Mouse (Mus musculus) midbrain, embryonic 12.5 days (tissue): Measurements from ENCODE around the gene Smarca2. TPM values are rescaled to one million over a fixed set of nuclear protein-coding genes. Genes with fewer than 3 reads are reported as not detected.
"Not testable (repeated sequence)": the region's sequence is repeated elsewhere in the genome, so short reads cannot be mapped to it uniquely, and the experiment has no call there.

Source experiments
- ATAC-seq: fragments of 200-750 bp; cut with Nextera tagmentation; 2 replicates; pipeline ENCODE4 v1.8.0; 2017; ENCODE audit warnings: low read depth, moderate TSS enrichment, moderate library complexity; ENCODE audit not compliant: low FRiP score
- H3K27ac ChIP-seq: fragments of 300-500 bp; sonication (generic); replicated peaks from 2 replicates; pipeline ENCODE4 v1.5.1; 2016; ENCODE audit warnings: mild to moderate bottlenecking
- H3K27me3 ChIP-seq: fragments of 300-500 bp; sonication (generic); 2 replicates; pipeline ENCODE4 v1.6.1; 2016; ENCODE audit warnings: mild to moderate bottlenecking
- H3K36me3 ChIP-seq: fragments of 300-500 bp; sonication (generic); 2 replicates; pipeline ENCODE4 v1.6.1; 2016
- H3K4me1 ChIP-seq: fragments of 300-500 bp; sonication (generic); 2 replicates; pipeline ENCODE4 v1.6.1; 2016
- H3K4me2 ChIP-seq: fragments of 300-500 bp; sonication (generic); replicated peaks from 2 replicates; pipeline ENCODE4 v1.6.1; 2016; ENCODE audit warnings: mild to moderate bottlenecking, moderate library complexity
- H3K4me3 ChIP-seq: fragments of 300-500 bp; sonication (generic); 2 replicates; pipeline ENCODE4 v1.5.1; 2016; ENCODE audit warnings: mild to moderate bottlenecking
- H3K9ac ChIP-seq: fragments of 300-500 bp; sonication (generic); replicated peaks from 2 replicates; pipeline ENCODE4 v1.6.1; 2016; ENCODE audit warnings: mild to moderate bottlenecking, moderate library complexity
- H3K9me3 ChIP-seq: fragments of 300-500 bp; sonication (generic); 2 replicates; pipeline ENCODE4 v1.6.1; 2016; ENCODE audit warnings: mild to moderate bottlenecking
- WGBS: fragments of 180-500 bp; shearing (Covaris S2); methylation state at CpG from one replicate; pipeline ENCODE4 v1.1.7; 2016; 5-methylcytosine and 5-hydroxymethylcytosine counted together
- polyA plus RNA-seq: library from polyadenylated mRNA; unstranded; fragments of >200 nt; fragmentation: Nextera tagmentation; extraction: Ambion mirVana; gene quantifications from 2 replicates; pipeline ENCODE4 v1.2.1, GENCODE M21; 2016

The Smarca2 gene
- polyA plus RNA-seq, 1 experiment from 2014 or later, result 52.7 TPM

- not testable (repeated sequence) for H3K4me3 ChIP-seq, ATAC-seq, H3K4me2 ChIP-seq, H3K27me3 ChIP-seq, H3K9ac ChIP-seq, H3K36me3 ChIP-seq, H3K9me3 ChIP-seq, H3K4me1 ChIP-seq, H3K27ac ChIP-seq
These were observed 66.6 kb downstream of the Smarca2 start for GRCm38 (mm10) chr19:26671413-26671812.

- H3K9me3 ChIP-seq, result no peaks in the 10 kb centered on the region
- WGBS, result 41% methylated on average over 6 of the region's 6 CpGs
- H3K4me2 ChIP-seq, result no peak overlapping the region
- no peak for ATAC-seq
- 0 out of 2 replicates have a peak, but pooled peaks cover 2% of the 10 kb centered on the region for H3K36me3 ChIP-seq
- H3K9ac ChIP-seq, result no peak overlapping the region
- no peak overlapping the region for H3K4me3 ChIP-seq
- 0 out of 2 replicates have a peak overlapping the region, but pooled peaks have one; percentile 25 for H3K27ac ChIP-seq
- H3K4me1 ChIP-seq, result peaks cover 14% of the 10 kb centered on the region; the same call in 1 of the 2 replicates
- no peaks in the 10 kb centered on the region for H3K27me3 ChIP-seq
These were observed 71.1 kb downstream of the Smarca2 start for GRCm38 (mm10) chr19:26675917-26676316.

- no peak overlapping the region for H3K9ac ChIP-seq
- ATAC-seq, result no peak
- H3K27me3 ChIP-seq, result no peaks in the 10 kb centered on the region
- 55% methylated on average over 8 of the region's 8 CpGs for WGBS
- H3K9me3 ChIP-seq, result no peaks in the 10 kb centered on the region
- H3K4me2 ChIP-seq, result no peak overlapping the region
- H3K27ac ChIP-seq, result no peak overlapping the region
- H3K4me3 ChIP-seq, result no peak overlapping the region
- H3K4me1 ChIP-seq, result peaks cover 14% of the 10 kb centered on the region; the same call in 1 of the 2 replicates
- H3K36me3 ChIP-seq, result 0 out of 2 replicates have a peak, but pooled peaks cover 2% of the 10 kb centered on the region
These were observed 73.7 kb downstream of the Smarca2 start for GRCm38 (mm10) chr19:26678543-26678942.

- Histone ChIP-seq H3K9ac (no peak overlapping the region), H3K4me3 (no peak overlapping the region), H3K4me2 (no peak overlapping the region), H3K27me3 (no peaks in the 10 kb centered on the region), H3K4me1 (peaks cover 14% of the 10 kb centered on the region; the same call in 1 of the 2 replicates), H3K36me3 (0 out of 2 replicates have a peak, but pooled peaks cover 2% of the 10 kb centered on the region), H3K9me3 (no peaks in the 10 kb centered on the region), H3K27ac (no peak overlapping the region)
- no peak for ATAC-seq
- 58% methylated on average over 3 of the region's 3 CpGs for WGBS
These were observed 74.8 kb downstream of the Smarca2 start for GRCm38 (mm10) chr19:26679674-26680073.

- 94% methylated on average over 8 of the region's 8 CpGs for WGBS
- Histone ChIP-seq H3K36me3 (0 out of 2 replicates have a peak, but pooled peaks cover 2% of the 10 kb centered on the region), H3K9me3 (no peaks in the 10 kb centered on the region), H3K27ac (no peak overlapping the region), H3K4me3 (no peak overlapping the region), H3K9ac (no peak overlapping the region), H3K4me2 (no peak overlapping the region), H3K4me1 (peaks cover 7% of the 10 kb centered on the region; the same call in 1 of the 2 replicates), H3K27me3 (no peaks in the 10 kb centered on the region)
- no peak for ATAC-seq
These were observed 76.7 kb downstream of the Smarca2 start for GRCm38 (mm10) chr19:26681549-26681948.

GRCm38 (mm10) chr19:26682130-26682529 lies 77.3 kb downstream of the Smarca2 start:
- H3K4me3 ChIP-seq, result no peak overlapping the region
- H3K27ac ChIP-seq, result no peak overlapping the region
- whole genome bisulfite sequencing, result 83% methylated on average over 4 of the region's 4 CpGs
- peaks cover 7% of the 10 kb centered on the region; the same call in 1 of the 2 replicates for H3K4me1 ChIP-seq
- no peaks in the 10 kb centered on the region for H3K9me3 ChIP-seq
- H3K4me2 ChIP-seq, result no peak overlapping the region
- no peak overlapping the region for H3K9ac ChIP-seq
- H3K36me3 ChIP-seq, result 0 out of 2 replicates have a peak, but pooled peaks cover 2% of the 10 kb centered on the region
- no peaks in the 10 kb centered on the region for H3K27me3 ChIP-seq
- ATAC-seq, result no peak

GRCm38 (mm10) chr19:26682731-26683130 lies 77.9 kb downstream of the Smarca2 start:
- no peak overlapping the region for H3K9ac ChIP-seq
- ATAC-seq, result no peak
- H3K9me3 ChIP-seq, result no peaks in the 10 kb centered on the region
- no peak overlapping the region for H3K4me2 ChIP-seq
- 0 out of 2 replicates have a peak, but pooled peaks cover 2% of the 10 kb centered on the region for H3K36me3 ChIP-seq
- H3K4me3 ChIP-seq, result no peak overlapping the region
- no peaks in the 10 kb centered on the region for H3K27me3 ChIP-seq
- H3K4me1 ChIP-seq, result peaks cover 7% of the 10 kb centered on the region; the same call in 1 of the 2 replicates
- no peak overlapping the region for H3K27ac ChIP-seq
- WGBS, result 85% methylated on average over 2 of the region's 2 CpGs

GRCm38 (mm10) chr19:26683731-26684130 lies 78.9 kb downstream of the Smarca2 start:
- Histone ChIP-seq H3K36me3 (0 out of 2 replicates have a peak, but pooled peaks cover 2% of the 10 kb centered on the region), H3K27ac (no peak overlapping the region), H3K27me3 (no peaks in the 10 kb centered on the region), H3K9me3 (no peaks in the 10 kb centered on the region), H3K4me1 (peaks cover 7% of the 10 kb centered on the region; the same call in 1 of the 2 replicates), H3K4me2 (no peak overlapping the region), H3K4me3 (no peak overlapping the region), H3K9ac (no peak overlapping the region)
- ATAC-seq, result no peak
- 93% methylated on average over 8 of the region's 8 CpGs for WGBS

- no peak for ATAC-seq
- no peak overlapping the region for H3K9ac ChIP-seq
- no peaks in the 10 kb centered on the region; the same call in 1 of the 2 replicates for H3K27me3 ChIP-seq
- WGBS, result 33% methylated on average over 4 of the region's 4 CpGs
- no peak overlapping the region for H3K4me3 ChIP-seq
- no peaks in the 10 kb centered on the region for H3K9me3 ChIP-seq
- no peak overlapping the region for H3K4me2 ChIP-seq
- H3K4me1 ChIP-seq, result no peaks in the 10 kb centered on the region
- H3K27ac ChIP-seq, result no peak overlapping the region
- H3K36me3 ChIP-seq, result no peaks in the 10 kb centered on the region
These were observed 85.7 kb downstream of the Smarca2 start for GRCm38 (mm10) chr19:26690516-26690915.

GRCm38 (mm10) chr19:26697107-26697506 lies 92.3 kb downstream of the Smarca2 start:
- peaks cover 2% of the 10 kb centered on the region; the same call in 1 of the 2 replicates for H3K36me3 ChIP-seq
- no peak overlapping the region for H3K27ac ChIP-seq
- H3K9ac ChIP-seq, result no peak overlapping the region
- ATAC-seq, result no peak
- no peaks in the 10 kb centered on the region for H3K4me1 ChIP-seq
- H3K4me3 ChIP-seq, result no peak overlapping the region
- no peaks in the 10 kb centered on the region for H3K27me3 ChIP-seq
- no peaks in the 10 kb centered on the region for H3K9me3 ChIP-seq
- WGBS, result 90% methylated on average over 4 of the region's 4 CpGs
- no peak overlapping the region for H3K4me2 ChIP-seq

- H3K4me2 ChIP-seq, result no peak overlapping the region
- ATAC-seq, result no peak
- H3K4me1 ChIP-seq, result no peaks in the 10 kb centered on the region
- H3K9ac ChIP-seq, result no peak overlapping the region
- no peaks in the 10 kb centered on the region for H3K27me3 ChIP-seq
- H3K4me3 ChIP-seq, result no peak overlapping the region
- no peaks in the 10 kb centered on the region for H3K9me3 ChIP-seq
- H3K36me3 ChIP-seq, result peaks cover 2% of the 10 kb centered on the region; the same call in 1 of the 2 replicates
- H3K27ac ChIP-seq, result no peak overlapping the region
- 86% methylated on average over 10 of the region's 10 CpGs for WGBS
These were observed 99.8 kb downstream of the Smarca2 start for GRCm38 (mm10) chr19:26704545-26705209.

GRCm38 (mm10) chr19:26706910-26707309 lies 102.1 kb downstream of the Smarca2 start:
- no peak for ATAC-seq
- Histone ChIP-seq H3K4me3 (no peak overlapping the region), H3K4me1 (no peaks in the 10 kb centered on the region), H3K27ac (no peak overlapping the region), H3K4me2 (no peak overlapping the region), H3K9me3 (no peaks in the 10 kb centered on the region), H3K27me3 (no peaks in the 10 kb centered on the region), H3K36me3 (no peaks in the 10 kb centered on the region), H3K9ac (no peak overlapping the region)
- WGBS, result 60% methylated on average over 5 of the region's 5 CpGs
